Mouse (Mus musculus): ENCODE measurements around the gene Atf5. TPM values are rescaled to one million over a fixed set of nuclear protein-coding genes. Genes with fewer than 3 reads are reported as not detected.

Gene Atf5
- polyA plus RNA-seq, 1 experiment from 2014 or later, result 3.3 TPM

- 0 out of 2 replicates have a peak, but pooled peaks cover 2% of the 10 kb centered on the region for H3K36me3 ChIP-seq (ENCODE audit: control insufficient read depth, insufficient read depth, low read length)
Measured at GRCm38 (mm10) chr7:44851625-44852234, 35.3 kb upstream of the Atf5 start.

GRCm38 (mm10) chr7:44850789-44851624 is 34.5 kb upstream of the Atf5 start:
- peak overlapping the region; percentile 83 for H3K4me3 ChIP-seq (ENCODE audit: low read depth, low read length)
- no peak for ATAC-seq (ENCODE audit: low FRiP score)
- H3K9ac ChIP-seq (ENCODE audit: low read length), result no peak overlapping the region; the same call in 1 of the 2 replicates
- no peak for DNase-seq (ENCODE audit: low spot score, missing footprints)
- 0 out of 2 replicates have a peak, but pooled peaks cover 4% of the 10 kb centered on the region for H3K36me3 ChIP-seq (ENCODE audit: control insufficient read depth, insufficient read depth, low read length)
- H3K27me3 ChIP-seq (ENCODE audit: control insufficient read depth, insufficient read depth, low read length), result no peaks in the 10 kb centered on the region
- 80% methylated on average over 8 of the region's 8 CpGs for WGBS
- no peak overlapping the region for H3K27ac ChIP-seq (ENCODE audit: low read depth, low read length)
- H3K4me2 ChIP-seq, result peak overlapping the region; percentile 75
- H3K9me3 ChIP-seq (ENCODE audit: control insufficient read depth, low read length), result no peaks in the 10 kb centered on the region
- peaks cover 29% of the 10 kb centered on the region for H3K4me1 ChIP-seq (ENCODE audit: control insufficient read depth, insufficient read depth, low read length)

More at GRCm38 (mm10) chr7:44851625-44852234, 35.3 kb upstream of the Atf5 start:
- Histone ChIP-seq H3K9ac (ENCODE audit: low read length) (no peak overlapping the region), H3K4me1 (ENCODE audit: control insufficient read depth, insufficient read depth, low read length) (peaks cover 32% of the 10 kb centered on the region), H3K9me3 (ENCODE audit: control insufficient read depth, low read length) (no peaks in the 10 kb centered on the region), H3K4me3 (ENCODE audit: low read depth, low read length) (no peak overlapping the region), H3K4me2 (no peak overlapping the region), H3K27me3 (ENCODE audit: control insufficient read depth, insufficient read depth, low read length) (no peaks in the 10 kb centered on the region), H3K27ac (ENCODE audit: low read depth, low read length) (no peak overlapping the region)
- no peak for DNase-seq (ENCODE audit: low spot score, missing footprints)
- no peak for ATAC-seq (ENCODE audit: low FRiP score)
- 93% methylated on average over 12 of the region's 12 CpGs for WGBS

- H3K9ac ChIP-seq (ENCODE audit: low read length), result peak overlapping the region; percentile 89
- H3K27ac ChIP-seq (ENCODE audit: low read depth, low read length), result peak overlapping the region; percentile 95
- H3K27me3 ChIP-seq (ENCODE audit: control insufficient read depth, insufficient read depth, low read length), result no peaks in the 10 kb centered on the region
- ATAC-seq (ENCODE audit: low FRiP score), result peak; percentile 61
- H3K9me3 ChIP-seq (ENCODE audit: control insufficient read depth, low read length), result no peaks in the 10 kb centered on the region
- peaks cover 29% of the 10 kb centered on the region for H3K4me1 ChIP-seq (ENCODE audit: control insufficient read depth, insufficient read depth, low read length)
- H3K36me3 ChIP-seq (ENCODE audit: control insufficient read depth, insufficient read depth, low read length), result peaks cover 6% of the 10 kb centered on the region; the same call in 1 of the 2 replicates
- DNase-seq (ENCODE audit: low spot score, missing footprints), result peak; percentile 97
- peak overlapping the region; percentile 75 for H3K4me2 ChIP-seq
- WGBS, result under 1% methylated on average over 32 of the region's 33 CpGs
- H3K4me3 ChIP-seq (ENCODE audit: low read depth, low read length), result peak overlapping the region; percentile 83
Measured at GRCm38 (mm10) chr7:44850146-44850545, 33.7 kb upstream of the Atf5 start.

- Histone ChIP-seq H3K27ac (ENCODE audit: low read depth, low read length) (peak overlapping the region; percentile 95), H3K4me1 (ENCODE audit: control insufficient read depth, insufficient read depth, low read length) (peaks cover 24% of the 10 kb centered on the region), H3K4me3 (ENCODE audit: low read depth, low read length) (peak overlapping the region; percentile 83), H3K4me2 (peak overlapping the region; percentile 75), H3K9ac (ENCODE audit: low read length) (peak overlapping the region; percentile 89), H3K27me3 (ENCODE audit: control insufficient read depth, insufficient read depth, low read length) (no peaks in the 10 kb centered on the region), H3K9me3 (ENCODE audit: control insufficient read depth, low read length) (no peaks in the 10 kb centered on the region), H3K36me3 (ENCODE audit: control insufficient read depth, insufficient read depth, low read length) (peaks cover 10% of the 10 kb centered on the region; the same call in 1 of the 2 replicates)
- DNase-seq (ENCODE audit: low spot score, missing footprints) (peak; percentile 98), ATAC-seq (ENCODE audit: low FRiP score) (peak; percentile 75)
- under 1% methylated on average over 41 of the region's 41 CpGs for WGBS
Measured at GRCm38 (mm10) chr7:44849416-44850111, 33.1 kb upstream of the Atf5 start.

GRCm38 (mm10) chr7:44848561-44849415 is 32.3 kb upstream of the Atf5 start, which contains the start of the genes Akt1s1 and Tbc1d17:
TSS of gene Akt1s1 (plus strand) at chr7:44848991.
TSS of gene Tbc1d17 (minus strand) at chr7:44849079.
- WGBS, result under 1% methylated on average over 54 of the region's 54 CpGs
- ATAC-seq (ENCODE audit: low FRiP score), result peak; percentile 83
- H3K36me3 ChIP-seq (ENCODE audit: control insufficient read depth, insufficient read depth, low read length), result peaks cover 17% of the 10 kb centered on the region

GRCm38 (mm10) chr7:44847772-44848171 is 31.3 kb upstream of the Atf5 start:
- Histone ChIP-seq H3K4me2 (peak overlapping the region; percentile 75), H3K36me3 (ENCODE audit: control insufficient read depth, insufficient read depth, low read length) (peaks cover 18% of the 10 kb centered on the region), H3K4me1 (ENCODE audit: control insufficient read depth, insufficient read depth, low read length) (peaks cover 15% of the 10 kb centered on the region), H3K27ac (ENCODE audit: low read depth, low read length) (no peak overlapping the region), H3K27me3 (ENCODE audit: control insufficient read depth, insufficient read depth, low read length) (no peaks in the 10 kb centered on the region), H3K4me3 (ENCODE audit: low read depth, low read length) (peak overlapping the region; percentile 83), H3K9ac (ENCODE audit: low read length) (peak overlapping the region; percentile 89), H3K9me3 (ENCODE audit: control insufficient read depth, low read length) (no peaks in the 10 kb centered on the region)
- ATAC-seq (ENCODE audit: low FRiP score), result no peak
- DNase-seq (ENCODE audit: low spot score, missing footprints), result no peak
- 85% methylated on average over 5 of the region's 5 CpGs for WGBS

More at GRCm38 (mm10) chr7:44848561-44849415, 32.3 kb upstream of the Atf5 start, which contains the start of the genes Akt1s1 and Tbc1d17:
- Histone ChIP-seq H3K9me3 (ENCODE audit: control insufficient read depth, low read length) (no peaks in the 10 kb centered on the region), H3K4me1 (ENCODE audit: control insufficient read depth, insufficient read depth, low read length) (peaks cover 19% of the 10 kb centered on the region), H3K27ac (ENCODE audit: low read depth, low read length) (peak within 1 kb of the TSS; percentile 95), H3K9ac (ENCODE audit: low read length) (peak within 1 kb of the TSS; percentile 89), H3K27me3 (ENCODE audit: control insufficient read depth, insufficient read depth, low read length) (no peaks in the 10 kb centered on the region), H3K4me3 (ENCODE audit: low read depth, low read length) (peak within 1 kb of the TSS; percentile 83), H3K4me2 (peak within 1 kb of the TSS; percentile 75)
- peak; percentile 99 for DNase-seq (ENCODE audit: low spot score, missing footprints)

- 90% methylated on average over 7 of the region's 7 CpGs for WGBS
- Histone ChIP-seq H3K36me3 (ENCODE audit: control insufficient read depth, insufficient read depth, low read length) (peaks cover 19% of the 10 kb centered on the region), H3K4me3 (ENCODE audit: low read depth, low read length) (no peak overlapping the region), H3K4me1 (ENCODE audit: control insufficient read depth, insufficient read depth, low read length) (peaks cover 15% of the 10 kb centered on the region), H3K27ac (ENCODE audit: low read depth, low read length) (no peak overlapping the region), H3K9ac (ENCODE audit: low read length) (no peak overlapping the region), H3K27me3 (ENCODE audit: control insufficient read depth, insufficient read depth, low read length) (no peaks in the 10 kb centered on the region), H3K9me3 (ENCODE audit: control insufficient read depth, low read length) (no peaks in the 10 kb centered on the region), H3K4me2 (no peak overlapping the region)
- ATAC-seq (ENCODE audit: low FRiP score) (no peak), DNase-seq (ENCODE audit: low spot score, missing footprints) (no peak)
Measured at GRCm38 (mm10) chr7:44846804-44847203, 30.3 kb upstream of the Atf5 start.

- no peaks in the 10 kb centered on the region for H3K9me3 ChIP-seq (ENCODE audit: control insufficient read depth, low read length)
- WGBS, result 96% methylated on average over 10 of the region's 10 CpGs
- no peak for ATAC-seq (ENCODE audit: low FRiP score)
- H3K27me3 ChIP-seq (ENCODE audit: control insufficient read depth, insufficient read depth, low read length), result peaks cover 7% of the 10 kb centered on the region
- H3K9ac ChIP-seq (ENCODE audit: low read length), result no peak overlapping the region
- no peak overlapping the region for H3K27ac ChIP-seq (ENCODE audit: low read depth, low read length)
- H3K36me3 ChIP-seq (ENCODE audit: control insufficient read depth, insufficient read depth, low read length), result peaks cover 19% of the 10 kb centered on the region
- peaks cover 10% of the 10 kb centered on the region for H3K4me1 ChIP-seq (ENCODE audit: control insufficient read depth, insufficient read depth, low read length)
- H3K4me3 ChIP-seq (ENCODE audit: low read depth, low read length), result no peak overlapping the region
- no peak overlapping the region for H3K4me2 ChIP-seq
- DNase-seq (ENCODE audit: low spot score, missing footprints), result no peak
Measured at GRCm38 (mm10) chr7:44845006-44845405, 28.5 kb upstream of the Atf5 start.
